Mouse (Mus musculus): Measurements from ENCODE around the gene Alyref. TPM values are rescaled to one million over a fixed set of nuclear protein-coding genes. Genes with fewer than 3 reads are reported as not detected.

The Alyref gene
- polyA plus RNA-seq, 1 experiment from 2014 or later = 254 TPM

GRCm38 (mm10) chr11:120550810-120551440, 47.2 kb downstream of the Alyref start, which contains the start of gene Ppp1r27:
Gene Ppp1r27 (minus strand): TSS chr11:120551132.
- H3K4me3 ChIP-seq (ENCODE audit: control insufficient read depth in 1 of 2, insufficient read depth in 1 of 2, low read depth in 1 of 2, low read length in 2 of 2) = peak within 1 kb of the TSS; percentile 70 to 98
- no peaks in the 10 kb centered on the region for H3K27me3 ChIP-seq (ENCODE audit: control insufficient read depth, insufficient read depth, low read length)
- H3K4me2 ChIP-seq (ENCODE audit: low read length) = peak within 1 kb of the TSS; percentile 96
- peaks cover 5% of the 10 kb centered on the region; the same call in 1 of the 2 replicates for H3K36me3 ChIP-seq (ENCODE audit: control insufficient read depth, insufficient read depth, low read length)
- no peak for ATAC-seq (ENCODE audit: insufficient number of reproducible peaks, insufficient read depth, low FRiP score, low read depth)
- peak within 1 kb of the TSS in 1 of 2 experiments; percentile 75; a peak in 2 of 4 replicates for H3K27ac ChIP-seq (replicated peaks in 1 of 2; ENCODE audit: control insufficient read depth in 1 of 2, insufficient read depth in 1 of 2, low read depth in 2 of 2, low read length in 2 of 2)
- 91% methylated on average over 28 of the region's 28 CpGs for WGBS
- H3K9ac ChIP-seq (ENCODE audit: low read length) = peak within 1 kb of the TSS; percentile 93
- peaks cover 19 to 32% of the 10 kb centered on the region in 2 experiments for H3K4me1 ChIP-seq (ENCODE audit: control insufficient read depth in 2 of 2, insufficient read depth in 2 of 2, low read length in 2 of 2)
- no peaks in the 10 kb centered on the region for H3K9me3 ChIP-seq (ENCODE audit: control insufficient read depth, low read length)

- WGBS = 76% methylated on average over 11 of the region's 11 CpGs
- peaks cover 14 to 30% of the 10 kb centered on the region in 2 experiments for H3K4me1 ChIP-seq (ENCODE audit: control insufficient read depth in 2 of 2, insufficient read depth in 2 of 2, low read length in 2 of 2)
- no peaks in the 10 kb centered on the region for H3K27me3 ChIP-seq (ENCODE audit: control insufficient read depth, insufficient read depth, low read length)
- peak overlapping the region; percentile 48 to 75 for H3K27ac ChIP-seq (replicated peaks in 1 of 2; ENCODE audit: control insufficient read depth in 1 of 2, insufficient read depth in 1 of 2, low read depth in 2 of 2, low read length in 2 of 2)
- peak overlapping the region; percentile 93 for H3K9ac ChIP-seq (ENCODE audit: low read length)
- peaks cover 6% of the 10 kb centered on the region; the same call in 1 of the 2 replicates for H3K36me3 ChIP-seq (ENCODE audit: control insufficient read depth, insufficient read depth, low read length)
- ATAC-seq (ENCODE audit: insufficient number of reproducible peaks, insufficient read depth, low FRiP score, low read depth) = no peak
- H3K4me2 ChIP-seq (ENCODE audit: low read length) = peak overlapping the region; percentile 96
- H3K4me3 ChIP-seq (ENCODE audit: control insufficient read depth in 1 of 2, insufficient read depth in 1 of 2, low read depth in 1 of 2, low read length in 2 of 2) = peak overlapping the region; percentile 70 to 98
- no peaks in the 10 kb centered on the region for H3K9me3 ChIP-seq (ENCODE audit: control insufficient read depth, low read length)
Measured at GRCm38 (mm10) chr11:120549986-120550809, 48.0 kb downstream of the Alyref start.

GRCm38 (mm10) chr11:120549168-120549945, 48.8 kb downstream of the Alyref start, which contains the start of gene Mcrip1:
Gene Mcrip1 (minus strand): TSS chr11:120549727.
- H3K4me3 ChIP-seq (ENCODE audit: control insufficient read depth in 1 of 2, insufficient read depth in 1 of 2, low read depth in 1 of 2, low read length in 2 of 2) = peak within 1 kb of the TSS; percentile 70 to 98
- H3K9ac ChIP-seq (ENCODE audit: low read length) = peak within 1 kb of the TSS; percentile 93
- H3K27me3 ChIP-seq (ENCODE audit: control insufficient read depth, insufficient read depth, low read length) = no peaks in the 10 kb centered on the region
- WGBS = under 1% methylated on average over 80 of the region's 87 CpGs
- peaks cover 13% of the 10 kb centered on the region for H3K36me3 ChIP-seq (ENCODE audit: control insufficient read depth, insufficient read depth, low read length)
- H3K9me3 ChIP-seq (ENCODE audit: control insufficient read depth, low read length) = no peaks in the 10 kb centered on the region
- H3K4me2 ChIP-seq (ENCODE audit: low read length) = peak within 1 kb of the TSS; percentile 96
- peaks cover 12 to 22% of the 10 kb centered on the region in 2 experiments for H3K4me1 ChIP-seq (ENCODE audit: control insufficient read depth in 2 of 2, insufficient read depth in 2 of 2, low read length in 2 of 2)
- peak; percentile 83 for ATAC-seq (ENCODE audit: insufficient number of reproducible peaks, insufficient read depth, low FRiP score, low read depth)
- peak within 1 kb of the TSS; percentile 87 to 95 for H3K27ac ChIP-seq (replicated peaks in 1 of 2; ENCODE audit: control insufficient read depth in 1 of 2, insufficient read depth in 1 of 2, low read depth in 2 of 2, low read length in 2 of 2)

- Histone ChIP-seq H3K9ac (ENCODE audit: low read length) (peak overlapping the region; percentile 93), H3K4me3 (ENCODE audit: control insufficient read depth in 1 of 2, insufficient read depth in 1 of 2, low read depth in 1 of 2, low read length in 2 of 2) (peak overlapping the region; percentile 70 to 98), H3K4me2 (ENCODE audit: low read length) (peak overlapping the region; percentile 96), H3K36me3 (ENCODE audit: control insufficient read depth, insufficient read depth, low read length) (peaks cover 18% of the 10 kb centered on the region), H3K9me3 (ENCODE audit: control insufficient read depth, low read length) (no peaks in the 10 kb centered on the region), H3K27ac (replicated peaks in 1 of 2; ENCODE audit: control insufficient read depth in 1 of 2, insufficient read depth in 1 of 2, low read depth in 2 of 2, low read length in 2 of 2) (peak overlapping the region; percentile 87 to 95), H3K4me1 (ENCODE audit: control insufficient read depth in 2 of 2, insufficient read depth in 2 of 2, low read length in 2 of 2) (peaks cover 12 to 21% of the 10 kb centered on the region in 2 experiments), H3K27me3 (ENCODE audit: control insufficient read depth, insufficient read depth, low read length) (no peaks in the 10 kb centered on the region)
- ATAC-seq (ENCODE audit: insufficient number of reproducible peaks, insufficient read depth, low FRiP score, low read depth) = no peak
- 20% methylated on average over 7 of the region's 7 CpGs for WGBS
Measured at GRCm38 (mm10) chr11:120548786-120549167, 49.4 kb downstream of the Alyref start.

- no peaks in the 10 kb centered on the region for H3K27me3 ChIP-seq (ENCODE audit: control insufficient read depth, insufficient read depth, low read length)
- H3K27ac ChIP-seq (replicated peaks in 1 of 2; ENCODE audit: control insufficient read depth in 1 of 2, insufficient read depth in 1 of 2, low read depth in 2 of 2, low read length in 2 of 2) = no peak overlapping the region; a peak in 1 of 4 replicates
- H3K9ac ChIP-seq (ENCODE audit: low read length) = peak overlapping the region; percentile 93; the same call in 1 of the 2 replicates
- WGBS = 67% methylated on average over 3 of the region's 3 CpGs
- H3K4me2 ChIP-seq (ENCODE audit: low read length) = peak overlapping the region; percentile 96
- peaks cover 12 to 21% of the 10 kb centered on the region in 2 experiments for H3K4me1 ChIP-seq (ENCODE audit: control insufficient read depth in 2 of 2, insufficient read depth in 2 of 2, low read length in 2 of 2)
- H3K36me3 ChIP-seq (ENCODE audit: control insufficient read depth, insufficient read depth, low read length) = peaks cover 24% of the 10 kb centered on the region
- no peaks in the 10 kb centered on the region for H3K9me3 ChIP-seq (ENCODE audit: control insufficient read depth, low read length)
- no peak for ATAC-seq (ENCODE audit: insufficient number of reproducible peaks, insufficient read depth, low FRiP score, low read depth)
- peak overlapping the region; percentile 70 to 98; a peak in 3 of 4 replicates for H3K4me3 ChIP-seq (ENCODE audit: control insufficient read depth in 1 of 2, insufficient read depth in 1 of 2, low read depth in 1 of 2, low read length in 2 of 2)
Measured at GRCm38 (mm10) chr11:120548214-120548613, 50.0 kb downstream of the Alyref start.

GRCm38 (mm10) chr11:120547469-120547868, 50.7 kb downstream of the Alyref start:
- Histone ChIP-seq H3K4me1 (ENCODE audit: control insufficient read depth in 2 of 2, insufficient read depth in 2 of 2, low read length in 2 of 2) (peaks cover 12 to 24% of the 10 kb centered on the region in 2 experiments), H3K27ac (replicated peaks in 1 of 2; ENCODE audit: control insufficient read depth in 1 of 2, insufficient read depth in 1 of 2, low read depth in 2 of 2, low read length in 2 of 2) (no peak overlapping the region; a peak in 1 of 4 replicates), H3K4me2 (ENCODE audit: low read length) (0 out of 2 replicates have a peak overlapping the region, but pooled peaks have one; percentile 96), H3K27me3 (ENCODE audit: control insufficient read depth, insufficient read depth, low read length) (no peaks in the 10 kb centered on the region), H3K9me3 (ENCODE audit: control insufficient read depth, low read length) (no peaks in the 10 kb centered on the region), H3K36me3 (ENCODE audit: control insufficient read depth, insufficient read depth, low read length) (peaks cover 32% of the 10 kb centered on the region), H3K4me3 (ENCODE audit: control insufficient read depth in 1 of 2, insufficient read depth in 1 of 2, low read depth in 1 of 2, low read length in 2 of 2) (no peak overlapping the region), H3K9ac (ENCODE audit: low read length) (no peak overlapping the region)
- no peak for ATAC-seq (ENCODE audit: insufficient number of reproducible peaks, insufficient read depth, low FRiP score, low read depth)
- 48% methylated on average over 2 of the region's 2 CpGs for WGBS

GRCm38 (mm10) chr11:120545964-120546363, 52.2 kb downstream of the Alyref start:
- peaks cover 14 to 34% of the 10 kb centered on the region in 2 experiments for H3K4me1 ChIP-seq (ENCODE audit: control insufficient read depth in 2 of 2, insufficient read depth in 2 of 2, low read length in 2 of 2)
- H3K4me2 ChIP-seq (ENCODE audit: low read length) = no peak overlapping the region
- peaks cover 35% of the 10 kb centered on the region for H3K36me3 ChIP-seq (ENCODE audit: control insufficient read depth, insufficient read depth, low read length)
- H3K4me3 ChIP-seq (ENCODE audit: control insufficient read depth in 1 of 2, insufficient read depth in 1 of 2, low read depth in 1 of 2, low read length in 2 of 2) = no peak overlapping the region
- 92% methylated on average over 3 of the region's 3 CpGs for WGBS
- H3K9ac ChIP-seq (ENCODE audit: low read length) = no peak overlapping the region
- H3K27me3 ChIP-seq (ENCODE audit: control insufficient read depth, insufficient read depth, low read length) = no peaks in the 10 kb centered on the region
- H3K9me3 ChIP-seq (ENCODE audit: control insufficient read depth, low read length) = no peaks in the 10 kb centered on the region
- no peak for ATAC-seq (ENCODE audit: insufficient number of reproducible peaks, insufficient read depth, low FRiP score, low read depth)
- no peak overlapping the region for H3K27ac ChIP-seq (replicated peaks in 1 of 2; ENCODE audit: control insufficient read depth in 1 of 2, insufficient read depth in 1 of 2, low read depth in 2 of 2, low read length in 2 of 2)
